Mouse (Mus musculus): ENCODE results near the gene Gatc.
A peak's percentile ranks its signal among the peaks of the same experiment; 100 is the strongest.

DNA sequence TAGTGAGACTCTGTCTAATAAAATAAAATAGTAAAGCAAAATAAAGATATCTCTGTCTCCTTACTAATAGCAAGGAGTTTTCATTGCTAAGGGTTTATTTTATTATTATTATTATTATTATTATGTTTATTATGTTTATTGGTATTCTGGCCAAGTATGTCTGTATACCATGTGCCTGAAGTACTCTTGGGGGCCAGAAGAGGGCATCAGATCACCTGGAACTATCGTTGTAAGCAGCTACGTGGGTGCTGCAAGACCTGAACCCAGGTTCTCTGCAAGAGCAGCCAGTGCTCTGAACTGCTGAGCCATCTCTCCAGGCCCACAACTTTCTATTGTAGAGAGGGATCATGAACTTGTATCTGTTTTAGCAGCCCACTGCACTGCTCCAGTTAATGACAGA, 34.5 kb upstream of the Gatc start:
- TF ChIP-seq CTCF (IDR thresholded peaks at IDR 0.05; ENCODE audit: low read depth) = peak; percentile 37; the same call in 1 of the 2 replicates
- TF ChIP-seq EP300 (IDR thresholded peaks at IDR 0.05; ENCODE audit: low read depth) = no peak
